Mouse (Mus musculus): ENCODE results near the gene Ptpre. TPM values are rescaled to one million over a fixed set of nuclear protein-coding genes. Genes with fewer than 3 reads are reported as not detected.
A peak's percentile ranks its signal among the peaks of the same experiment; 100 is the strongest.

The Ptpre gene
- polyA plus RNA-seq, 1 experiment from 2014 or later: 3.1 TPM

DNA sequence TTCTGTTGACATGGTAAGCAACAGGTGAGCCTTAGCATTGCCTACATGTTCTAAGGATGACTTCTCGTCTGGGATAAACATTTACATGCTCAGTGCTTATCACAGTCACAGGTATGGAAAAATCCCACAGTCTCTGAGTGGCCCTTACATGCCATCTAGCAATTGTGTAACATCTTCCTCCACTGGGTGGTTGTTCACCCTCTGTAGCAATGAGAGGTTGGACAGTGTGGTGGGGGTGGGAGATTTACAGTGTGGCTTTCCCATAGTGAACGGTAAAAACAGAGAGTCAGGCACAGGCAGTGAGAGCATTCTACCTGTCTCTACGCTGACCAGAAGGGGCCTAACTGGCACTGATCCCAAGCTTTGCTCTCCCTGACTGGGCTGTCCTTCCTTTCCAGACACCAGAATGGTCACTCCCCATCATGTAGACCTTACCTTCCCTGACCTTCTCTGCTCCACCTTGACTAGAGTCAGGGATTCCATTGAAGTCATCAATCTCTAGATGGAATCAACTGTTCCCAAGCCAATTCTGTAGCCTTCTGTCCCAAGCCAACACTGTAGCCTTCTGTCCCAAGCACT lies 10.6 kb upstream of the Ptpre start:
- H3K36me3 ChIP-seq (ENCODE audit: control insufficient read depth, insufficient read depth): no peaks in the 10 kb centered on the region
- no peaks in the 10 kb centered on the region for H3K4me1 ChIP-seq (ENCODE audit: control insufficient read depth, insufficient read depth, low read length)
- ATAC-seq (replicated peaks; ENCODE audit: extremely low read depth, insufficient read depth, low FRiP score): no peak
- no peaks in the 10 kb centered on the region for H3K9me3 ChIP-seq (replicated peaks; ENCODE audit: control insufficient read depth, low read length)
- H3K4me3 ChIP-seq (ENCODE audit: low read length): no peak overlapping the region
- WGBS: 74% methylated on average over 3 of the region's 3 CpGs
- no peak overlapping the region for H3K9ac ChIP-seq (ENCODE audit: low read length)
- no peak overlapping the region for H3K4me2 ChIP-seq (ENCODE audit: low read depth, low read length)
- H3K27ac ChIP-seq (ENCODE audit: low read length): no peak overlapping the region
- H3K27me3 ChIP-seq (ENCODE audit: control insufficient read depth, insufficient read depth, low read length): no peaks in the 10 kb centered on the region

DNA sequence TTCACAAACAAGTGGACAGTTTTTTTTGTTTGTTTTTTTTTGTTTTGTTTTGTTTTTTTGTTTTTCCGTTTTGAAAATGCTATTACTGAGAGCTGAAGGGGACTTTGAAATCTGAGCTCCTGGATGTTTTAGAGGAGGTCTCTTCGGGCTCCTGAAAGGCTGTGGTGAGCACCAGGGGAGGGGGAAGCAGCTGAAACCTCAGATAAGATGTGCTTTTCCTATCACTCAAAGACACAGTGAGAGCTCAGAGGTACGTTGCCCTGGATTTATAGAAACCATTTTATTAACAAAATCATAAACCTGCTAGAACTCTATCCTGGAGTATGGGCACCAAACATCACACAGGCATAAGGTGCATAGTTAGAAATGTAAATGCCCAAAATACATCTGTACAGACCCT lies 10.1 kb upstream of the Ptpre start:
- Histone ChIP-seq H3K9me3 (replicated peaks; ENCODE audit: control insufficient read depth, low read length) (no peaks in the 10 kb centered on the region), H3K27ac (ENCODE audit: low read length) (no peak overlapping the region), H3K4me1 (ENCODE audit: control insufficient read depth, insufficient read depth, low read length) (no peaks in the 10 kb centered on the region), H3K36me3 (ENCODE audit: control insufficient read depth, insufficient read depth) (no peaks in the 10 kb centered on the region), H3K27me3 (ENCODE audit: control insufficient read depth, insufficient read depth, low read length) (no peaks in the 10 kb centered on the region), H3K9ac (ENCODE audit: low read length) (no peak overlapping the region), H3K4me3 (ENCODE audit: low read length) (no peak overlapping the region), H3K4me2 (ENCODE audit: low read depth, low read length) (no peak overlapping the region)
- 29% methylated on average over 3 of the region's 3 CpGs for WGBS
- ATAC-seq (replicated peaks; ENCODE audit: extremely low read depth, insufficient read depth, low FRiP score): no peak

DNA sequence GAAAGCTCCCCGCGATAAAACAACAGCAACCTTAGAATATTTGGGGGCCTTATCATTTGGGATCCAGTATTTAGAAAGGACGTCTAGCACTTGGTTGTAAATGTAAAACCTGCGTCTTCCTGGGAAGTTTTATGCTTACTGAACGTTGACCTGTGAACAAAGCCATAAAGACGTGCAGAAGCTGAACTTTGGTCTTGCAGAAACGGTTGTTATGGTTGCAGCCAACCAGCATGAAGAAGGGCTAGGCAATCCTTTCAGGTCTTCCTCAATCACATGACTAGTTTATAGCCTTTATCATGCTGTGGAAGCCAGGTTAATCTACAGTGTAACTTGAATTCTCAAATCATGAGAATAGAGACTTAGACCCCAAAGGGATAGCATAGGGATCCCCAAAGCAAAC lies 8.8 kb upstream of the Ptpre start, which contains the start of gene Clrn3:
Gene Clrn3 (minus strand): TSS at position 140 of the 400 bp plus-strand sequence.
- WGBS: 86% methylated on average over 7 of the region's 7 CpGs
- H3K4me3 ChIP-seq (ENCODE audit: low read length): no peak within 1 kb of the TSS
- no peaks in the 10 kb centered on the region for H3K27me3 ChIP-seq (ENCODE audit: control insufficient read depth, insufficient read depth, low read length)
- H3K9ac ChIP-seq (ENCODE audit: low read length): no peak within 1 kb of the TSS
- no peaks in the 10 kb centered on the region for H3K36me3 ChIP-seq (ENCODE audit: control insufficient read depth, insufficient read depth)
- no peak within 1 kb of the TSS for H3K27ac ChIP-seq (ENCODE audit: low read length)
- H3K4me2 ChIP-seq (ENCODE audit: low read depth, low read length): no peak within 1 kb of the TSS
- H3K4me1 ChIP-seq (ENCODE audit: control insufficient read depth, insufficient read depth, low read length): no peaks in the 10 kb centered on the region
- H3K9me3 ChIP-seq (replicated peaks; ENCODE audit: control insufficient read depth, low read length): no peaks in the 10 kb centered on the region
- ATAC-seq (replicated peaks; ENCODE audit: extremely low read depth, insufficient read depth, low FRiP score): no peak

DNA sequence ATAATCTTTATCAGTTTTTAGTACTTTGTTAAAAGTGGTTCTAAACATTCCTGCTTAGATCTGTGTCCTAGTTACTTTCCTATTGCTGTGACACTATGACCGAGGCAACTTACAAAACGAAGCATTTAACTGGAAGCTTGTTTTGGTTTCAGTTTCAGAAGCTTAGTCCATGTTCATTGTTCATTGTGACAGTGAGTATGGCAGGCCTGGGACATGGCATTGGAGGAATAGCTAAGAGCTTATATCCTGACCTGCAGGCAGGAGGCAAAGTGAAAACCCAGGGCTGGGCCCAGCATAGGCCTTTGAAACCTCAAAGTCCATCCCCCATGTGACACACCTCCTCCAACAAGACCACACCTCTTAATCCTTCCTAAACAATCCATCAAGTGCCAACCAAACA lies 8.2 kb upstream of the Ptpre start:
- Histone ChIP-seq H3K9ac (ENCODE audit: low read length) (no peak overlapping the region), H3K36me3 (ENCODE audit: control insufficient read depth, insufficient read depth) (no peaks in the 10 kb centered on the region), H3K27me3 (ENCODE audit: control insufficient read depth, insufficient read depth, low read length) (no peaks in the 10 kb centered on the region), H3K9me3 (replicated peaks; ENCODE audit: control insufficient read depth, low read length) (no peaks in the 10 kb centered on the region), H3K4me2 (ENCODE audit: low read depth, low read length) (no peak overlapping the region), H3K4me1 (ENCODE audit: control insufficient read depth, insufficient read depth, low read length) (no peaks in the 10 kb centered on the region), H3K4me3 (ENCODE audit: low read length) (no peak overlapping the region), H3K27ac (ENCODE audit: low read length) (no peak overlapping the region)
- WGBS: 87% methylated on average over 2 of the region's 2 CpGs
- no peak for ATAC-seq (replicated peaks; ENCODE audit: extremely low read depth, insufficient read depth, low FRiP score)

- ATAC-seq (replicated peaks; ENCODE audit: extremely low read depth, insufficient read depth, low FRiP score): no peak
- Histone ChIP-seq H3K36me3 (ENCODE audit: control insufficient read depth, insufficient read depth) (no peaks in the 10 kb centered on the region), H3K4me3 (ENCODE audit: low read length) (no peak overlapping the region), H3K9ac (ENCODE audit: low read length) (no peak overlapping the region), H3K9me3 (replicated peaks; ENCODE audit: control insufficient read depth, low read length) (no peaks in the 10 kb centered on the region), H3K4me2 (ENCODE audit: low read depth, low read length) (no peak overlapping the region), H3K27ac (ENCODE audit: low read length) (no peak overlapping the region), H3K27me3 (ENCODE audit: control insufficient read depth, insufficient read depth, low read length) (peaks cover 17% of the 10 kb centered on the region), H3K4me1 (ENCODE audit: control insufficient read depth, insufficient read depth, low read length) (no peaks in the 10 kb centered on the region)
- WGBS: 33% methylated on average over 2 of the region's 2 CpGs
Measured at GRCm38 (mm10) chr7:135534548-135535189, 2.6 kb upstream of the Ptpre start.

GRCm38 (mm10) chr7:135535908-135536307 lies 1.4 kb upstream of the Ptpre start:
- peaks cover 17% of the 10 kb centered on the region for H3K27me3 ChIP-seq (ENCODE audit: control insufficient read depth, insufficient read depth, low read length)
- H3K36me3 ChIP-seq (ENCODE audit: control insufficient read depth, insufficient read depth): no peaks in the 10 kb centered on the region
- H3K4me2 ChIP-seq (ENCODE audit: low read depth, low read length): no peak overlapping the region
- H3K4me1 ChIP-seq (ENCODE audit: control insufficient read depth, insufficient read depth, low read length): no peaks in the 10 kb centered on the region
- H3K4me3 ChIP-seq (ENCODE audit: low read length): no peak overlapping the region
- H3K9ac ChIP-seq (ENCODE audit: low read length): no peak overlapping the region
- WGBS: 65% methylated on average over 3 of the region's 3 CpGs
- no peaks in the 10 kb centered on the region for H3K9me3 ChIP-seq (replicated peaks; ENCODE audit: control insufficient read depth, low read length)
- no peak overlapping the region for H3K27ac ChIP-seq (ENCODE audit: low read length)
- no peak for ATAC-seq (replicated peaks; ENCODE audit: extremely low read depth, insufficient read depth, low FRiP score)

- no peaks in the 10 kb centered on the region for H3K9me3 ChIP-seq (replicated peaks; ENCODE audit: control insufficient read depth, low read length)
- no peak; the same call in none of the 2 replicates for ATAC-seq (replicated peaks; ENCODE audit: extremely low read depth, insufficient read depth, low FRiP score)
- H3K27ac ChIP-seq (ENCODE audit: low read length): no peak overlapping the region
- no peaks in the 10 kb centered on the region for H3K4me1 ChIP-seq (ENCODE audit: control insufficient read depth, insufficient read depth, low read length)
- H3K9ac ChIP-seq (ENCODE audit: low read length): peak overlapping the region; percentile 70
- H3K4me2 ChIP-seq (ENCODE audit: low read depth, low read length): peak overlapping the region; percentile 97
- peaks cover 17% of the 10 kb centered on the region for H3K27me3 ChIP-seq (ENCODE audit: control insufficient read depth, insufficient read depth, low read length)
- H3K4me3 ChIP-seq (ENCODE audit: low read length): peak overlapping the region; percentile 70
- 1% methylated on average over 71 of the region's 71 CpGs for WGBS
- H3K36me3 ChIP-seq (ENCODE audit: control insufficient read depth, insufficient read depth): no peaks in the 10 kb centered on the region
Measured at GRCm38 (mm10) chr7:135537948-135538741, 864 bp downstream of the Ptpre start.

GRCm38 (mm10) chr7:135539429-135539828 lies 2.1 kb downstream of the Ptpre start:
- Histone ChIP-seq H3K27me3 (ENCODE audit: control insufficient read depth, insufficient read depth, low read length) (peaks cover 17% of the 10 kb centered on the region), H3K4me3 (ENCODE audit: low read length) (no peak overlapping the region), H3K4me1 (ENCODE audit: control insufficient read depth, insufficient read depth, low read length) (no peaks in the 10 kb centered on the region), H3K4me2 (ENCODE audit: low read depth, low read length) (peak overlapping the region; percentile 97; the same call in 1 of the 2 replicates), H3K9ac (ENCODE audit: low read length) (no peak overlapping the region), H3K36me3 (ENCODE audit: control insufficient read depth, insufficient read depth) (no peaks in the 10 kb centered on the region), H3K27ac (ENCODE audit: low read length) (no peak overlapping the region), H3K9me3 (replicated peaks; ENCODE audit: control insufficient read depth, low read length) (no peaks in the 10 kb centered on the region)
- no peak for ATAC-seq (replicated peaks; ENCODE audit: extremely low read depth, insufficient read depth, low FRiP score)
- WGBS: 67% methylated on average over 2 of the region's 2 CpGs

DNA sequence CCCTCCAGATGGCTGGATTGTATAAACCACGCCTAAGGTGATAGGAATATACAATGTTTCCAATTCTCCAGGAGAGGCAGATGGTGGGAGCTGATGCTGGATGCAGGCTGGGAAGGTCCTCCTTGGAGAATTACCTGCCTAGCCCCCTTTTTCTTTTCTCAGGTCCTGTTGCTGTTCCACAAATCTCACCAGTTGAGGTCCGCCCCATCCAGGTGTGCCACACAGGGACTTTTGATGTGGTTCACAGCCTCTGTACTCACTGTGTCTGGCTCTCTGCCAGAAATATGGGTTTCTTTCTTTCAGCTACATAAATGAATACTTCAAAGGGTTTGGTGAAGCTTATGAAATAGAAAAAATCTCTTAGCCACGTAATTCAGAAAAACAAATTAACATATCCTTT lies 5.0 kb downstream of the Ptpre start:
- ATAC-seq (replicated peaks; ENCODE audit: extremely low read depth, insufficient read depth, low FRiP score): no peak
- WGBS: 73% methylated on average over 3 of the region's 3 CpGs
- no peak overlapping the region for H3K27ac ChIP-seq (ENCODE audit: low read length)

More for the DNA sequence above, 5.0 kb downstream of the Ptpre start:
- H3K4me1 ChIP-seq (ENCODE audit: control insufficient read depth, insufficient read depth, low read length): no peaks in the 10 kb centered on the region
- no peak overlapping the region for H3K4me2 ChIP-seq (ENCODE audit: low read depth, low read length)
- peaks cover 17% of the 10 kb centered on the region for H3K27me3 ChIP-seq (ENCODE audit: control insufficient read depth, insufficient read depth, low read length)
- H3K4me3 ChIP-seq (ENCODE audit: low read length): no peak overlapping the region
- H3K9me3 ChIP-seq (replicated peaks; ENCODE audit: control insufficient read depth, low read length): no peaks in the 10 kb centered on the region
- no peak overlapping the region for H3K9ac ChIP-seq (ENCODE audit: low read length)
- no peaks in the 10 kb centered on the region for H3K36me3 ChIP-seq (ENCODE audit: control insufficient read depth, insufficient read depth)

Data from heart, embryonic 16.5 days (tissue).